Mouse (Mus musculus) kidney, adult 2 months (tissue): ENCODE measurements around the gene Scel.
"Not testable (repeated sequence)": the region's sequence is repeated elsewhere in the genome, so short reads cannot be mapped to it uniquely, and the experiment has no call there.

ENCODE experiments used
- CTCF ChIP-seq: fragments of 200-500 bp; conservative IDR thresholded peaks from 2 replicates; pipeline ENCODE4 v1.5.1; 2011; ENCODE audit warnings: low read depth, mild to moderate bottlenecking, control low read depth, low read length, moderate library complexity, mixed read lengths; ENCODE audit not compliant: insufficient read depth, insufficient read length
- POLR2A ChIP-seq: fragments of 200-500 bp; IDR thresholded peaks from one replicate; pipeline ENCODE4 v1.6.1; 2011; ENCODE audit warnings: low read depth, low read length, control low read depth

DNA sequence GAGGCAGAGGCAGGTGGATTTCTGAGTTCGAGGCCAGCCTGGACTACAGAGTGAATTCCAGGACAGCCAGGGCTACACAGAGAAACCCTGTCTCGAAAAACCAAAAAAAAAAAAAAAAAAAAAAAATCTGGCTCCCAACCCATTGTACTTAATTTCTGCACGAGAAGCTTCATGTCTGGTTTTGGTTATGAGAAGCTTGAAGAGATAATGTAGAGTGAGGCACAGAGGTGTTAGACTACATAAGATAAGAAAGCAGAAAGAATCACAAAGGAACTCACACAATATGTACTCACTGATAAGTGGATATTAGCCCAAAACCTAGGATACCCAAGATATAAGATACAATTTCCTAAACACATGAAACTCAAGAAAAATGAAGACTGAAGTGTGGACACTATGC is 36.9 kb upstream of the Scel start:
- not testable (repeated sequence) for TF ChIP-seq CTCF, POLR2A
